Mouse (Mus musculus): Measurements from ENCODE around the gene Acer2. TPM values are rescaled to one million over a fixed set of nuclear protein-coding genes. Genes with fewer than 3 reads are reported as not detected.

Gene Acer2
- total and polyA plus RNA-seq, 3 experiments, result 0.35 to 0.84 TPM; not detected in 1

DNA sequence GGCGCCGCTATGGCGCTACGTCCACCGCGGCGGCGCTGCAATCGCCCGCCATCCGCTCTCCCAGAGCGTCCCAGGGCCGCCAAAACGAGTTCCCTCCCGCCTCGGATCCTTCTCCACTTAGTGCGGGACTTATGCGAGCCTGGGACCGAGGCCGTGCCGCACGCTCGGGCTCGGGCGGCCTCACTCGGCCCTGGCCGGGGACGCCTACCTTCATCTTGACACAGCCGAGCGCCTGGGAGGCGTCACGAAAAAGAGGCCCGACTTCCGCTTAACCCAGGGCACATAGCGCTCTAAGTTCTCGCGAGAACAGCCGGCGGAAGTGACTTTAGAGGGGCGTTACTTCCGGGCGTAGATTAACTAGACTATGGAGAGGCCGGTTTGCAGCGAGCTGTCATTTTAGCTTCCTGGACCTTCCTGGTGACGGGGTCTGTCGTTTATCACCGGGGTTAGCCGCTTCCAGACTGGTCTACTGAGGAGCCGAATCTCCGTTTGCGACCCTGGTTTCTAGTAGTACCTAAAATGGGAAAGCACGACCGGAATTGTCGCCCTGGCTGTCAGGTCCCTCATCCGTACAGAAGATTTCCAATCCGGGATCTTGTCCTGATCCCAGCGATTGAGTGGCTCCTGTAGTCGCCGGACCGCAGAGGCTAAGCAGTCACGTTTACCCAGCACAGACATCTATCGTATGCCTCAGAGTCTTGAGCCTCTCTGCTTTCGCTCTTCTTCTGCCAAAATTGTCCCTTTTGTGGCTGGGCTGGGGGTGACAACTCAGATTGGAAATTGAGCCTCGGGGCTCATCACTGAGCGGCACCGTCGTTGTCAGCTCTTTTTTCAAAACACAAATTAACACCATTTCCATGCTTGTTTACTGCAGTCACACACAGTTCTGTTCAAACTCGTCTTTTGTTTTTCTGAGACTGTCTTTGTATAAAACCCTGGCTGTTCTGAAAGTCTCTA, 16.8 kb upstream of the Acer2 start, which contains the start of gene Rps6 (continued):
- TF ChIP-seq POLR2AphosphoS2 (IDR thresholded peaks at IDR 0.05; ENCODE audit: low read length), result peak; percentile 96
- TF ChIP-seq JUND (IDR thresholded peaks at IDR 0.05; ENCODE audit: low read depth, low read length), result no peak
- no peak for TF ChIP-seq USF2 (IDR thresholded peaks at IDR 0.05; ENCODE audit: borderline replicate concordance in 1 of 2, insufficient read depth in 1 of 2, low read depth in 1 of 2, low read length in 2 of 2)
- TF ChIP-seq POLR2A (IDR thresholded peaks at IDR 0.05; ENCODE audit: control insufficient read depth in 1 of 2, insufficient read depth in 1 of 2, low read depth in 1 of 2, low read length in 2 of 2, poor library complexity in 1 of 2), result peak; percentile 90 to 96
- no peak for TF ChIP-seq ZC3H11A (IDR thresholded peaks at IDR 0.05; ENCODE audit: low read depth, low read length)
- peak; percentile 87 for TF ChIP-seq HCFC1 (IDR thresholded peaks at IDR 0.05; ENCODE audit: low read depth, low read length)
- no peak for TF ChIP-seq GABPA (IDR thresholded peaks at IDR 0.05; ENCODE audit: low read depth, low read length)
- TF ChIP-seq RCOR1 (IDR thresholded peaks at IDR 0.05; ENCODE audit: low read depth, low read length), result no peak
- TF ChIP-seq EP300 (IDR thresholded peaks at IDR 0.05; ENCODE audit: low read depth in 1 of 2, low read length in 2 of 2), result 0 out of 4 replicates have a peak, but pooled peaks of 1 of the 2 experiments have one; percentile 6
- TF ChIP-seq MAZ (IDR thresholded peaks at IDR 0.05; ENCODE audit: low read depth, low read length), result no peak
- peak; percentile 26; the same call in 1 of the 2 replicates for TF ChIP-seq ETS1 (IDR thresholded peaks at IDR 0.05; ENCODE audit: low read depth, low read length)
- TF ChIP-seq NELFE (IDR thresholded peaks at IDR 0.05; ENCODE audit: low read depth, low read length), result peak; percentile 99
- no peak for TF ChIP-seq MEF2A (IDR thresholded peaks at IDR 0.05; ENCODE audit: extremely low read depth, insufficient replicate concordance, low read depth, low read length, poor library complexity, severe bottlenecking)
- no peak for TF ChIP-seq USF1 (IDR thresholded peaks at IDR 0.05; ENCODE audit: low read depth, low read length)
- peak; percentile 97 for TF ChIP-seq TBP (IDR thresholded peaks at IDR 0.05; ENCODE audit: low read depth, low read length)
- no peak for TF ChIP-seq E2F4 (IDR thresholded peaks at IDR 0.05; ENCODE audit: borderline replicate concordance, low read depth, low read length)
- peak; percentile 65 for TF ChIP-seq MXI1 (IDR thresholded peaks at IDR 0.05; ENCODE audit: low read depth, low read length)

DNA sequence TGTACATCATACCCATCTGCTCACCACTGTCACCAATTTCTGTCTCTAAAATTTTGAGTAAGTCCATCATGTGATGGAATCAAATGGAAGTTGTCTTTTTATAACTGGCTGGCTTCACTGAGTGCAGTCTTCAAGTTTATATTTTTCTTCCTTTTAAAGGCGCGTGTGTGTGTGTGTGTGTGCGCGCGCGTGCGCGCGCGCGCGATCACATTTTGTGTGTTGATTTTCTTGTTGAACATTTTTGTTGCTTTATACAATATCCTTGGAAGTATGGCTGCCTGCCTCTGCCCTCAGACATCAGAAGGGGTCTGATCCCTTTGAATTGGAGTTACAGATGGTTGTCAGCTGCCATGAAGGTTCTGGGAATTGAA, 16.1 kb upstream of the Acer2 start:
- peak; percentile 19 for DNase-seq (ENCODE audit: low read depth, low spot score)
- peaks cover 11 to 19% of the 10 kb centered on the region in 2 experiments for H3K36me3 ChIP-seq (ENCODE audit: control insufficient read depth in 1 of 2, insufficient read depth in 2 of 2, low read length in 2 of 2)
- H3K9ac ChIP-seq (ENCODE audit: control insufficient read depth, low read depth, low read length, poor library complexity, severe bottlenecking), result peak overlapping the region; percentile 64
- no peaks in the 10 kb centered on the region for H3K27me3 ChIP-seq (ENCODE audit: control insufficient read depth in 1 of 2, insufficient read depth in 2 of 2, low read length in 2 of 2)
- no peaks in the 10 kb centered on the region for H3K9me3 ChIP-seq (replicated peaks; ENCODE audit: insufficient read depth, low read length)
- H3K79me2 ChIP-seq (ENCODE audit: control insufficient read depth, insufficient read depth, low read length, poor library complexity), result peaks cover 34% of the 10 kb centered on the region
- peak overlapping the region; percentile 65 for H3K27ac ChIP-seq (ENCODE audit: control insufficient read depth, low read depth, low read length)
- H3K4me1 ChIP-seq (ENCODE audit: control insufficient read depth in 1 of 2, insufficient read depth in 2 of 2, low read length in 2 of 2), result peaks cover 0 to 19% of the 10 kb centered on the region in 2 experiments; a peak in 2 of 4 replicates
- TF ChIP-seq TCF12 (IDR thresholded peaks at IDR 0.05; ENCODE audit: low read depth, low read length) (no peak), MYB (IDR thresholded peaks at IDR 0.05; ENCODE audit: low read depth, low read length) (no peak), ETS1 (IDR thresholded peaks at IDR 0.05; ENCODE audit: low read depth, low read length) (no peak), GABPA (IDR thresholded peaks at IDR 0.05; ENCODE audit: low read depth, low read length) (no peak), NELFE (IDR thresholded peaks at IDR 0.05; ENCODE audit: low read depth, low read length) (no peak), ZNF384 (IDR thresholded peaks at IDR 0.05; ENCODE audit: low read depth, low read length) (no peak), HCFC1 (IDR thresholded peaks at IDR 0.05; ENCODE audit: low read depth, low read length) (no peak), UBTF (IDR thresholded peaks at IDR 0.05; ENCODE audit: borderline replicate concordance, insufficient read depth, low read depth, low read length) (no peak), CHD2 (IDR thresholded peaks at IDR 0.05; ENCODE audit: low read length) (no peak)
- H3K4me3 ChIP-seq (ENCODE audit: control insufficient read depth in 1 of 2, insufficient read depth in 1 of 2, low read depth in 2 of 2, low read length in 2 of 2), result peak overlapping the region; percentile 89 to 92
